Mouse (Mus musculus): ENCODE results near the gene Myog. TPM values are rescaled to one million over a fixed set of nuclear protein-coding genes. Genes with fewer than 3 reads are reported as not detected.

Gene Myog
- polyA plus RNA-seq, 1 experiment from 2014 or later: 0.16 TPM

- Histone ChIP-seq H3K27ac (ENCODE audit: low read length) (no peak overlapping the region), H3K4me1 (ENCODE audit: control insufficient read depth, insufficient read depth, low read length) (0 out of 2 replicates have a peak, but pooled peaks cover 4% of the 10 kb centered on the region), H3K27me3 (ENCODE audit: control insufficient read depth, insufficient read depth, low read length) (0 out of 2 replicates have a peak, but pooled peaks cover 2% of the 10 kb centered on the region), H3K36me3 (ENCODE audit: control insufficient read depth, insufficient read depth, low read length) (no peaks in the 10 kb centered on the region), H3K9me3 (ENCODE audit: control insufficient read depth, low read depth, low read length) (no peaks in the 10 kb centered on the region), H3K4me3 (ENCODE audit: low read depth, low read length) (no peak overlapping the region), H3K9ac (replicated peaks; ENCODE audit: low read depth, low read length) (no peak overlapping the region), H3K4me2 (replicated peaks; ENCODE audit: low read depth, low read length) (no peak overlapping the region)
- ATAC-seq (ENCODE audit: insufficient number of reproducible peaks, insufficient read depth, low FRiP score, low read depth): no peak
- WGBS: 91% methylated on average over 9 of the region's 9 CpGs
These were observed 15.2 kb downstream of the Myog start for GRCm38 (mm10) chr1:134304940-134305339.

- Histone ChIP-seq H3K4me2 (replicated peaks; ENCODE audit: low read depth, low read length) (no peak overlapping the region), H3K27me3 (ENCODE audit: control insufficient read depth, insufficient read depth, low read length) (no peaks in the 10 kb centered on the region), H3K36me3 (ENCODE audit: control insufficient read depth, insufficient read depth, low read length) (no peaks in the 10 kb centered on the region), H3K4me1 (ENCODE audit: control insufficient read depth, insufficient read depth, low read length) (0 out of 2 replicates have a peak, but pooled peaks cover 4% of the 10 kb centered on the region), H3K9ac (replicated peaks; ENCODE audit: low read depth, low read length) (no peak overlapping the region), H3K9me3 (ENCODE audit: control insufficient read depth, low read depth, low read length) (no peaks in the 10 kb centered on the region), H3K4me3 (ENCODE audit: low read depth, low read length) (no peak overlapping the region), H3K27ac (ENCODE audit: low read length) (no peak overlapping the region)
- 73% methylated on average over 10 of the region's 10 CpGs for WGBS
- ATAC-seq (ENCODE audit: insufficient number of reproducible peaks, insufficient read depth, low FRiP score, low read depth): no peak
These were observed 17.6 kb downstream of the Myog start for GRCm38 (mm10) chr1:134307409-134307808.

GRCm38 (mm10) chr1:134310291-134310690 is 20.5 kb downstream of the Myog start:
- Histone ChIP-seq H3K36me3 (ENCODE audit: control insufficient read depth, insufficient read depth, low read length) (no peaks in the 10 kb centered on the region), H3K27me3 (ENCODE audit: control insufficient read depth, insufficient read depth, low read length) (no peaks in the 10 kb centered on the region), H3K9ac (replicated peaks; ENCODE audit: low read depth, low read length) (no peak overlapping the region), H3K9me3 (ENCODE audit: control insufficient read depth, low read depth, low read length) (no peaks in the 10 kb centered on the region), H3K4me2 (replicated peaks; ENCODE audit: low read depth, low read length) (no peak overlapping the region), H3K4me1 (ENCODE audit: control insufficient read depth, insufficient read depth, low read length) (no peaks in the 10 kb centered on the region), H3K4me3 (ENCODE audit: low read depth, low read length) (no peak overlapping the region), H3K27ac (ENCODE audit: low read length) (no peak overlapping the region)
- ATAC-seq (ENCODE audit: insufficient number of reproducible peaks, insufficient read depth, low FRiP score, low read depth): no peak
- WGBS: 91% methylated on average over 2 of the region's 2 CpGs

GRCm38 (mm10) chr1:134310729-134311128 is 20.9 kb downstream of the Myog start:
- no peak for ATAC-seq (ENCODE audit: insufficient number of reproducible peaks, insufficient read depth, low FRiP score, low read depth)
- Histone ChIP-seq H3K4me2 (replicated peaks; ENCODE audit: low read depth, low read length) (no peak overlapping the region), H3K9ac (replicated peaks; ENCODE audit: low read depth, low read length) (no peak overlapping the region), H3K27ac (ENCODE audit: low read length) (no peak overlapping the region), H3K9me3 (ENCODE audit: control insufficient read depth, low read depth, low read length) (no peaks in the 10 kb centered on the region), H3K36me3 (ENCODE audit: control insufficient read depth, insufficient read depth, low read length) (no peaks in the 10 kb centered on the region), H3K27me3 (ENCODE audit: control insufficient read depth, insufficient read depth, low read length) (no peaks in the 10 kb centered on the region), H3K4me3 (ENCODE audit: low read depth, low read length) (no peak overlapping the region), H3K4me1 (ENCODE audit: control insufficient read depth, insufficient read depth, low read length) (no peaks in the 10 kb centered on the region)
- WGBS: 95% methylated on average over 3 of the region's 3 CpGs

GRCm38 (mm10) chr1:134311760-134312159 is 22.0 kb downstream of the Myog start:
- Histone ChIP-seq H3K4me3 (ENCODE audit: low read depth, low read length) (no peak overlapping the region), H3K36me3 (ENCODE audit: control insufficient read depth, insufficient read depth, low read length) (no peaks in the 10 kb centered on the region), H3K4me1 (ENCODE audit: control insufficient read depth, insufficient read depth, low read length) (no peaks in the 10 kb centered on the region), H3K9ac (replicated peaks; ENCODE audit: low read depth, low read length) (no peak overlapping the region), H3K27ac (ENCODE audit: low read length) (no peak overlapping the region), H3K9me3 (ENCODE audit: control insufficient read depth, low read depth, low read length) (no peaks in the 10 kb centered on the region), H3K4me2 (replicated peaks; ENCODE audit: low read depth, low read length) (no peak overlapping the region), H3K27me3 (ENCODE audit: control insufficient read depth, insufficient read depth, low read length) (no peaks in the 10 kb centered on the region)
- no peak for ATAC-seq (ENCODE audit: insufficient number of reproducible peaks, insufficient read depth, low FRiP score, low read depth)
- 93% methylated on average over 7 of the region's 7 CpGs for WGBS

GRCm38 (mm10) chr1:134315181-134315580 is 25.4 kb downstream of the Myog start:
- WGBS: 77% methylated on average over 5 of the region's 5 CpGs
- H3K4me1 ChIP-seq (ENCODE audit: control insufficient read depth, insufficient read depth, low read length): no peaks in the 10 kb centered on the region
- H3K27ac ChIP-seq (ENCODE audit: low read length): no peak overlapping the region
- no peaks in the 10 kb centered on the region for H3K27me3 ChIP-seq (ENCODE audit: control insufficient read depth, insufficient read depth, low read length)
- no peaks in the 10 kb centered on the region for H3K36me3 ChIP-seq (ENCODE audit: control insufficient read depth, insufficient read depth, low read length)
- H3K9me3 ChIP-seq (ENCODE audit: control insufficient read depth, low read depth, low read length): no peaks in the 10 kb centered on the region
- no peak overlapping the region for H3K9ac ChIP-seq (replicated peaks; ENCODE audit: low read depth, low read length)
- H3K4me2 ChIP-seq (replicated peaks; ENCODE audit: low read depth, low read length): no peak overlapping the region
- no peak for ATAC-seq (ENCODE audit: insufficient number of reproducible peaks, insufficient read depth, low FRiP score, low read depth)
- H3K4me3 ChIP-seq (ENCODE audit: low read depth, low read length): no peak overlapping the region

GRCm38 (mm10) chr1:134316361-134316760 is 26.6 kb downstream of the Myog start:
- Histone ChIP-seq H3K4me3 (ENCODE audit: low read depth, low read length) (no peak overlapping the region), H3K4me1 (ENCODE audit: control insufficient read depth, insufficient read depth, low read length) (0 out of 2 replicates have a peak, but pooled peaks cover 3% of the 10 kb centered on the region), H3K27me3 (ENCODE audit: control insufficient read depth, insufficient read depth, low read length) (no peaks in the 10 kb centered on the region), H3K27ac (ENCODE audit: low read length) (no peak overlapping the region), H3K9me3 (ENCODE audit: control insufficient read depth, low read depth, low read length) (no peaks in the 10 kb centered on the region), H3K9ac (replicated peaks; ENCODE audit: low read depth, low read length) (no peak overlapping the region), H3K36me3 (ENCODE audit: control insufficient read depth, insufficient read depth, low read length) (no peaks in the 10 kb centered on the region), H3K4me2 (replicated peaks; ENCODE audit: low read depth, low read length) (no peak overlapping the region)
- no peak for ATAC-seq (ENCODE audit: insufficient number of reproducible peaks, insufficient read depth, low FRiP score, low read depth)
- 83% methylated on average over 9 of the region's 9 CpGs for WGBS

GRCm38 (mm10) chr1:134318261-134318660 is 28.5 kb downstream of the Myog start:
- Histone ChIP-seq H3K9me3 (ENCODE audit: control insufficient read depth, low read depth, low read length) (no peaks in the 10 kb centered on the region), H3K4me2 (replicated peaks; ENCODE audit: low read depth, low read length) (no peak overlapping the region), H3K27ac (ENCODE audit: low read length) (no peak overlapping the region), H3K9ac (replicated peaks; ENCODE audit: low read depth, low read length) (no peak overlapping the region), H3K4me3 (ENCODE audit: low read depth, low read length) (no peak overlapping the region), H3K4me1 (ENCODE audit: control insufficient read depth, insufficient read depth, low read length) (0 out of 2 replicates have a peak, but pooled peaks cover 3% of the 10 kb centered on the region), H3K27me3 (ENCODE audit: control insufficient read depth, insufficient read depth, low read length) (no peaks in the 10 kb centered on the region), H3K36me3 (ENCODE audit: control insufficient read depth, insufficient read depth, low read length) (no peaks in the 10 kb centered on the region)
- no peak for ATAC-seq (ENCODE audit: insufficient number of reproducible peaks, insufficient read depth, low FRiP score, low read depth)
- WGBS: 93% methylated on average over 5 of the region's 5 CpGs

GRCm38 (mm10) chr1:134320691-134321301 is 31.0 kb downstream of the Myog start:
- no peak overlapping the region for H3K4me3 ChIP-seq (ENCODE audit: low read depth, low read length)
- ATAC-seq (ENCODE audit: insufficient number of reproducible peaks, insufficient read depth, low FRiP score, low read depth): no peak
- H3K9me3 ChIP-seq (ENCODE audit: control insufficient read depth, low read depth, low read length): no peaks in the 10 kb centered on the region
- H3K27me3 ChIP-seq (ENCODE audit: control insufficient read depth, insufficient read depth, low read length): no peaks in the 10 kb centered on the region
- H3K4me1 ChIP-seq (ENCODE audit: control insufficient read depth, insufficient read depth, low read length): 0 out of 2 replicates have a peak, but pooled peaks cover 3% of the 10 kb centered on the region
- H3K9ac ChIP-seq (replicated peaks; ENCODE audit: low read depth, low read length): no peak overlapping the region
- no peaks in the 10 kb centered on the region for H3K36me3 ChIP-seq (ENCODE audit: control insufficient read depth, insufficient read depth, low read length)
- no peak overlapping the region for H3K27ac ChIP-seq (ENCODE audit: low read length)
- 53% methylated on average over 14 of the region's 14 CpGs for WGBS
- no peak overlapping the region for H3K4me2 ChIP-seq (replicated peaks; ENCODE audit: low read depth, low read length)
